Mouse (Mus musculus): ENCODE results near the gene Nenf. TPM values are rescaled to one million over a fixed set of nuclear protein-coding genes. Genes with fewer than 3 reads are reported as not detected.

Nenf gene
- polyA plus RNA-seq, 1 experiment from 2014 or later = 87.3 TPM

DNA sequence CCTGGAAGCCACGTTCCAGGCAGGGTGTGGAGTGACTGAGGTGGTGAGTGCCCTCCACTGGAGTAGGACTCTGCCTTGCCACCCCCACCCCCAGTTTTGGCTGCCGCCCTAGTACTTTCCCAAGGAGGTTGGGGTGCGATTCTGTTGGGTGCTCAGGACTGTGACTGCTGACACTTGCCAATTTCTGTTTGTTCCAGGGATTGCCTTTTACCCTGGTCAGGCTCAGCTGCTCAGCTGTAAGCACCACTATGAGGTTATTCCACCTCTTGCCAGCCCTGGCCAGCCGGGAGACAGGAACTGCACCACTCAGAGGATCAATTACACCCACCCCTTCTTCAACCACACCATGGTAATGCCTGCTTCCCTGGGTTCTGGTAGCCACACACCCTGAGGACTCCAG, 22.5 kb upstream of the Nenf start:
- whole genome bisulfite sequencing = 88% methylated on average over 4 of the region's 4 CpGs
- Histone ChIP-seq H3K27ac (no peak overlapping the region), H3K4me2 (replicated peaks) (no peak overlapping the region), H3K9ac (no peak overlapping the region), H3K9me3 (replicated peaks) (no peaks in the 10 kb centered on the region), H3K4me3 (no peak overlapping the region), H3K27me3 (no peaks in the 10 kb centered on the region), H3K36me3 (peaks cover 83% of the 10 kb centered on the region), H3K4me1 (no peaks in the 10 kb centered on the region)
- ATAC-seq (ENCODE audit: low FRiP score) = no peak

DNA sequence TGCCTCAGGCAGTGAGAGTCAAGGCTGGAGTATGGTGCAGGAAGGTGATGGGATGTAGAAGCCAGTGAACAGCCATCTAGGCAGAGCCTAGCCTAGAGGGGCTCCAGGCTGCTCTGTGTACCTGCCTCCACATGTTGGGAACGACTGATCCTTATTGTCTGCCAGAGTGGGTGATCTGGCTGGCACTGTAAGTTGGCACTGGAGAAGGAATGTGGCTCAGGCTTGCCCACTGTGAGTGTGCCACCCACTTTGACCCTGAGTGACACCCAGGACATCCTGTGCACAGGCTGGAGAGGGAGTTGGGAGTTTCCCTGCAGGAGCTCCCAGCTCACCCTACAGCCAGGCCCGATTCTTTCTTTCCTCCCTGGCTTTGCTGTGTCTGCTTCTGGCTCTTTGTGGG, 21.9 kb upstream of the Nenf start:
- Histone ChIP-seq H3K4me3 (no peak overlapping the region), H3K27me3 (no peaks in the 10 kb centered on the region), H3K36me3 (peaks cover 77% of the 10 kb centered on the region)

DNA sequence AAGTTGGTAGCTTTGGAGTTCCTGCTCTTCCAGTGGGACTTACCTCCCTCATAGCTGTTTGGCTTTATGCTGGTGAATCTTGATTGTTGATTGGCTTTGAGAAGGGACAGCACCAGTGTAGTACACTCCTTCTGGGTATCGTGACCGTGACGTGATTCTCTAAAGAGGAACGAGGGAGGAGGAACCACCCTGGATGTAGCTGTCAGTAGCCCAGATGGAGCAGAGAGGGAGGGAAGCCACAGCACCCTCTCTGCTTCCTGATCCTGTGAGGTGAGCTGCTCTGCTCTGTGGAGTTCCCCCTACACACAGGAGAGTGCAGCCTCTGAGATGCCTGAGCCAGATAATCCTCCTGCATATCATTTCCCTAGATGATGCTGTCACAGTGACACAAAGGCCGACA, 16.5 kb upstream of the Nenf start:
- H3K27me3 ChIP-seq = no peaks in the 10 kb centered on the region
- no peaks in the 10 kb centered on the region for H3K9me3 ChIP-seq (replicated peaks)
- ATAC-seq (ENCODE audit: low FRiP score) = no peak
- peaks cover 61% of the 10 kb centered on the region for H3K36me3 ChIP-seq
- H3K9ac ChIP-seq = no peak overlapping the region
- 80% methylated on average over 5 of the region's 5 CpGs for WGBS
- H3K4me3 ChIP-seq = no peak overlapping the region
- H3K4me2 ChIP-seq (replicated peaks) = no peak overlapping the region
- H3K4me1 ChIP-seq = no peaks in the 10 kb centered on the region
- no peak overlapping the region for H3K27ac ChIP-seq

More for the DNA sequence above, 21.9 kb upstream of the Nenf start:
- no peak overlapping the region for H3K4me2 ChIP-seq (replicated peaks)
- 87% methylated on average over 2 of the region's 2 CpGs for WGBS
- no peaks in the 10 kb centered on the region for H3K9me3 ChIP-seq (replicated peaks)
- no peak for ATAC-seq (ENCODE audit: low FRiP score)
- no peak overlapping the region for H3K9ac ChIP-seq
- no peak overlapping the region for H3K27ac ChIP-seq
- H3K4me1 ChIP-seq = no peaks in the 10 kb centered on the region

DNA sequence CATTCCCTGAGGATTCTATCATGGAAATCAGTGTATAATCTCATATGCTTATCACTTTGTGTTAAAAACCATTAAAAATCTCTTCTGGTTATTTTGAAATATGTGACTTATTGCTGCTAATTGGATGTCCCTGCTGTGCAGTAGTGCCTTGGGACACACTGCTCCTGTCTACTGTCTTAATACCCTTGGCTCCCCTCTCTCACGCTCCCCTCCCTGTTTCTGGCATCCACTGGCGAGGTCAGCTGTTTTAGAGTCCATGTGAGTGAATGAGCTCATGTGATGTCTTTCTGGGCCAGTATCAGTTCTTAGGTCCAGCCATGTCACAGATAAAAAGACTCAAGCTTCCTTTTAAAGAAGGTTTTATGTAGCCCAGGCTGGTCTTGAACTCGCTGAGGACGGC, 12.4 kb upstream of the Nenf start:
- no peaks in the 10 kb centered on the region for H3K27me3 ChIP-seq
- 87% methylated on average over 4 of the region's 4 CpGs for WGBS
- H3K9me3 ChIP-seq (replicated peaks) = no peaks in the 10 kb centered on the region
- H3K27ac ChIP-seq = no peak overlapping the region
- H3K4me2 ChIP-seq (replicated peaks) = no peak overlapping the region
- peaks cover 25% of the 10 kb centered on the region for H3K4me1 ChIP-seq
- H3K4me3 ChIP-seq = no peak overlapping the region
- ATAC-seq (ENCODE audit: low FRiP score) = no peak
- H3K9ac ChIP-seq = no peak overlapping the region
- H3K36me3 ChIP-seq = peaks cover 38% of the 10 kb centered on the region

DNA sequence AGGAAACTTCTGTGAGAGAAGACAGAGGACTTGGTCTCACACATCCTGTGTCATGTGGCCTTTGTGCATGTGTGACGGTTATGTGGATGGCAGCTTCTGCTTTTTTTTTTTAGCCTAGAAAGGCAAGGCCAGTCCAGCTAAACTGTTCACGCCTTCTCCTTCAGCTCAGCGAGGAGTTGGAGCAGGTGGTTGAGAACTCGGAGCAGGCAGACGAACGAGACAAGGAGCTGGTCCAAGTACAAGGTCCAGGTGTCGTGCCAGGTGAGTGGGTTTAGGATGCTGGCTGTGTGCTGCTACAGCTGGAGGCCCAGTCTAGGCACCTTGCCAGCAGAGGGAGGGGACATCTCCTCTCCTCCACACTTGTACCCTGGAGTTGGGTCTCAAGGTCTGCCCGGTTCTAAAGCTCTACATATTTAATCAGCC, 10.0 kb upstream of the Nenf start:
- 83% methylated on average over 8 of the region's 8 CpGs for WGBS
- Histone ChIP-seq H3K4me3 (no peak overlapping the region), H3K27ac (no peak overlapping the region), H3K9me3 (replicated peaks) (no peaks in the 10 kb centered on the region), H3K9ac (no peak overlapping the region; the same call in 1 of the 2 replicates), H3K4me1 (peaks cover 25% of the 10 kb centered on the region), H3K36me3 (peaks cover 23% of the 10 kb centered on the region), H3K4me2 (replicated peaks) (peak overlapping the region; percentile 92), H3K27me3 (no peaks in the 10 kb centered on the region)
- no peak for ATAC-seq (ENCODE audit: low FRiP score)

DNA sequence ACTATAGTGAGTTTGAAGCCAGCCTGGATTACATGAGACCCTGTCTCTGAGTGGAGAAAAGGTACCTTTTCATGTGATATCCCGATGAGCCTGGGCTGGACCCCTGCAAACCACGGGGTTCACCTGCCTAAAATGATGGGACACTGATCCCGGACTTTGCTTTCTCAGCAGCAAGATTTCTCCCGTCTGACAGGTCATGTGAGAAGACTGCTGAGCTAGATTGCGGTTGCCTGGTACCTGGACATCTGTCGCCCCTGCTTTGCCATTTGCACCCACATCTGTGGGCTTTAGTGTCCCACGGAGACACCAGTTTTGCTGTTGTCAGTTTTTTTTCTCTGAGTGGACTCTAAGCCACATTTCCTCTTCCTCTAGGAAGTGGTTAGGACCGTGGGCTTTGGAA, 9.3 kb upstream of the Nenf start:
- WGBS = 83% methylated on average over 8 of the region's 8 CpGs
- Histone ChIP-seq H3K36me3 (peaks cover 15% of the 10 kb centered on the region), H3K9ac (peak overlapping the region; percentile 90), H3K4me2 (replicated peaks) (peak overlapping the region; percentile 92), H3K27me3 (no peaks in the 10 kb centered on the region), H3K9me3 (replicated peaks) (no peaks in the 10 kb centered on the region), H3K4me1 (peaks cover 25% of the 10 kb centered on the region), H3K4me3 (0 out of 2 replicates have a peak overlapping the region, but pooled peaks have one; percentile 82), H3K27ac (no peak overlapping the region)
- ATAC-seq (ENCODE audit: low FRiP score) = no peak

DNA sequence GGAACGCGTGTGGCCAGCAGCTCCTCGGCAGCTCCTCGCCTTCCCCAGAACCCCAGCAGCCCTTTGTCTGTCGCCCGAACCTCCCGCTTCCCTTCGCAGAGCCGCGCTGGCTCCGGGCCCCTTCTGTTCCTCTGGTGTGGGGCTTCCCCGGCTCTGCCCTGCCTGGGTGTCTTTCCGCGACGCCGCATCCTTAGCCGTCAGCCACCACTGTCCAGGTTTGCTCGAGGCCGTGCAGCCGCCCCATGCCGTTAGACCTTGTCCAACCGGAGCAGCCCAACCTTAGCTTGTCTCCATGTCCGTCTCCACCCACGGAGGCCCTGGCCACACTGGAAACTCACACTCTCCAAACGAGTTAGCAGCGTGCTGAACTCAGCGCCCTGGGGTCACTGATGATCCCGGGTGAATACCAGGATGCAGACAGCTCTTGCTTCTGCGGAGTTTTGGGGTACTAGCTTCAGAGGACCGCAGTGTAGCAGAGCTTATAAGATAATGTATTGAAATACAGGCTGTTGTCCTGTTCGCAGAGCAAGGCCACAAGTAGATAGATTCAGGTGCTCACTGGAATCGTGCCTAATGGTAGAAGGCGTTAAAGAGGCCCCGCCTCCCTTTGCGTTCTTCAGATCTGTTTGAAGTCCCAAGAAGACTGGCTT, 8.4 kb upstream of the Nenf start:
- WGBS = 1% methylated on average over 35 of the region's 35 CpGs
- peak; percentile 81 for ATAC-seq (ENCODE audit: low FRiP score)
- Histone ChIP-seq H3K4me2 (replicated peaks) (peak overlapping the region; percentile 92), H3K4me3 (peak overlapping the region; percentile 82), H3K9ac (peak overlapping the region; percentile 90), H3K27me3 (no peaks in the 10 kb centered on the region), H3K4me1 (peaks cover 25% of the 10 kb centered on the region), H3K9me3 (replicated peaks) (no peaks in the 10 kb centered on the region), H3K36me3 (peaks cover 9% of the 10 kb centered on the region), H3K27ac (peak overlapping the region; percentile 76)

DNA sequence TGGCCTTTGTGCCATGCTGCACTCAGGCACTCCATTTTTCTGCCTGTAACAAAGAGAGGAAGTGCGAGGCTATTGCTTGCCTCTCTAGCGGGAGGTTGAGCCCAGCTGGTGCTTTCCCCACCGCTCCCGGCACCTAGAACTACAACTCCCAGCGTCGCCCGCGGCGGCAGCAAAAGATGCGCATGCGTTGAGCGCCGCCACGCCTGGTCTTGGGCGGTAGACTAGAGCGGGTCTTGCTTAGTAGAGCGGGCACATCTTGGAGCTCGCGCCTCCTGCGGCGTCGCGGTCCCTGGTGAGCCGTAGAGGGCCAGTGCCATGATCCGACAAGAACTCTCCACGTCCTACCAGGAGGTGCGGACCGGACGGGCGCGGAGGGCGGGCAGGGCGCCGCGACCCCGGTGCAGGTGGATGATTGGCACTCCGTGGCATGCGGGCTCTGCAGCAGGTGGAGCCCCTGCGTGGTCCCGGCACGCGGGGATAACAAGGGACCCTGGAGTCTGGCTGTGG, 7.8 kb upstream of the Nenf start, which contains the start of gene Tmem206:
Tmem206 (plus strand) TSS at position 187 of the 507 bp plus-strand sequence.
- peaks cover 25% of the 10 kb centered on the region for H3K4me1 ChIP-seq
- WGBS = under 1% methylated on average over 40 of the region's 42 CpGs
- peak within 1 kb of the TSS; percentile 82 for H3K4me3 ChIP-seq
- H3K36me3 ChIP-seq = peaks cover 4% of the 10 kb centered on the region
- ATAC-seq (ENCODE audit: low FRiP score) = peak; percentile 96
- peak within 1 kb of the TSS; percentile 92 for H3K4me2 ChIP-seq (replicated peaks)
- peak within 1 kb of the TSS; percentile 76 for H3K27ac ChIP-seq
- no peaks in the 10 kb centered on the region for H3K9me3 ChIP-seq (replicated peaks)
- peak within 1 kb of the TSS; percentile 90 for H3K9ac ChIP-seq
- H3K27me3 ChIP-seq = no peaks in the 10 kb centered on the region

DNA sequence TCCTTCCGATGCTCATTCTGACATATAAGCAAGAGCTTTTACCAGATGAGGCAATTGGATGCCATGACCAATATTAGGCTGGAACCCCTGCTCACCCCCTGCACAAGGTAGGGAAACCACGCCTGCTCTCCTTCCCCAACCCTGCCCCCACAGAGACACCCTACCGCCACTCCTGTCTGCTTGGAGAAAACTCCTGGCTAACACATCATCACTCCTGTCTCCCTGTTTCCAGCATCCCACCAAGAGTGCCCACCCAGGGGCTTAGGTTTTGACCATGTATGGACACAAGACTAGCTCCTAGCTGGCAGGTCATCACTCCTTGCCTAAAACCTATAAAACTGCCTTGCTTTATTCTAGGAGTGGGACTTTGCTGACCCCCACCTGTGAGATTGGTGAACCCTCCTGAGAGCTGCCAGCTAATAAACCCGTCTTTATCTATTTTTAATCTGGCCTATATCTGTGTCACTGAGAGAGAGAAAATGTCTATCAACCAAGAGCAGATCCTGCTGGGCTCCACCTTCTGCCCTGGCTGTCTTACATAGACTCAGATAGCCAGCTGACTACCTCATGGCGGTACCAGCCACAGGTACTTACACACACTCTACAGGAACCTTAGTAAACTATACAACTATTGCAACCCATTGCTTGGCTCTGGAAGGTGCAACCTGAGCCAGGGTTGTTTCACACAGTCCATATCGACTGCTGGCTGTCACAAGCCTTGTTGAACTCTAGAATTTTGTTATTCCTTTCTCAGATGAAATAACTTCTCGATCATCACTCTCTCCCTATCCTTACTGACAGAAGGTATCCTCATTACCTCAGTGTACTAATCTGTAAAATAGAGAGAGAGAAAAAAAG, 7.0 kb upstream of the Nenf start:
- Histone ChIP-seq H3K27me3 (no peaks in the 10 kb centered on the region), H3K9me3 (replicated peaks) (no peaks in the 10 kb centered on the region), H3K36me3 (peaks cover 4% of the 10 kb centered on the region; the same call in 1 of the 2 replicates), H3K27ac (peak overlapping the region; percentile 69), H3K4me3 (no peak overlapping the region), H3K4me2 (replicated peaks) (peak overlapping the region; percentile 92; the same call in 1 of the 2 replicates), H3K9ac (peak overlapping the region; percentile 90; the same call in 1 of the 2 replicates), H3K4me1 (peaks cover 25% of the 10 kb centered on the region)
- 87% methylated on average over 7 of the region's 7 CpGs for WGBS
- peak; percentile 18; the same call in 1 of the 2 replicates for ATAC-seq (ENCODE audit: low FRiP score)

DNA sequence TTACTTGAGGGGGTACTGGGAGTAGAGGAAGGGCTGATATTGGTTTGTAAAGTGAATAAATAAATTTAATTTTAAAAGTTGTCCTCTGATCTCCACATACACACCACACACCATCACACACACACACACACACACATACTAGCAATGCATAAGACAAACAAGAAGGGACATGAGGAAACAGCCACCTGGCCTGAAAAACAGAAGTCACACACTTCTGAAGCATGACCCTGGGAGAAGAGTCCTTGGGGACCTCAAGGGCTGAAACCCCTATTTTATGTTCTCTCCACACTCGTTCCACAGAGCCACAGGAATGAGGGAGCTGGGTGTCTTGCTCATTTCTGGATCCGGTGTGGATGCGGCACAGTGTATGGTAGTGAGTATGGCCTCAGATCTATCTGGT, 5.4 kb upstream of the Nenf start:
- no peak overlapping the region for H3K9ac ChIP-seq
- ATAC-seq (ENCODE audit: low FRiP score) = no peak
- H3K4me3 ChIP-seq = no peak overlapping the region
- no peaks in the 10 kb centered on the region for H3K9me3 ChIP-seq (replicated peaks)
- peaks cover 21% of the 10 kb centered on the region for H3K4me1 ChIP-seq
- no peak overlapping the region for H3K4me2 ChIP-seq (replicated peaks)
- 88% methylated on average over 3 of the region's 3 CpGs for WGBS
- H3K36me3 ChIP-seq = 0 out of 2 replicates have a peak, but pooled peaks cover under 1% of the 10 kb centered on the region
- no peaks in the 10 kb centered on the region for H3K27me3 ChIP-seq
- no peak overlapping the region for H3K27ac ChIP-seq

DNA sequence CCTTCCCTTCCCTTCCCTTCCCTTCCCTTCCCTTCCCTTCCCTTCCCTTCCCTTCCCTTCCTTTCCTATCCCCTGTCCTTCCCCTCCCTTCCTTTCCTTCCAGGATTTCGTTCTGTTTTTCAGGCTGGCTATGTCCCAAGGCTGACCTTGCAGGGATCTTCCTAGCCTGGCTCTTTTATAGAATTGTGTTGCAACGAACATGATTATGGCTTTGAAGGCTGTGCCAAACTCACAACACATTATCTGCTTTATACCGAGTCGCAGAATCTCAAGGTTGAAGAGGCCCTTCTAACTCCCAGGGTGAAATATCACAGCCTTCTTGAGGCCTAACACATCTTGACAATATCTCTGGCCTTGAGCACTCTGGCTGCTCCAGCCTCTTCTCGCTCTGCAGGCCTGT, 692 bp upstream of the Nenf start:
- 71% methylated on average over 5 of the region's 5 CpGs for WGBS
- Histone ChIP-seq H3K4me3 (no peak overlapping the region), H3K27ac (no peak overlapping the region), H3K9ac (no peak overlapping the region), H3K4me2 (replicated peaks) (no peak overlapping the region), H3K4me1 (peaks cover 7% of the 10 kb centered on the region), H3K27me3 (no peaks in the 10 kb centered on the region), H3K36me3 (no peaks in the 10 kb centered on the region), H3K9me3 (replicated peaks) (no peaks in the 10 kb centered on the region)
- ATAC-seq (ENCODE audit: low FRiP score) = no peak

DNA sequence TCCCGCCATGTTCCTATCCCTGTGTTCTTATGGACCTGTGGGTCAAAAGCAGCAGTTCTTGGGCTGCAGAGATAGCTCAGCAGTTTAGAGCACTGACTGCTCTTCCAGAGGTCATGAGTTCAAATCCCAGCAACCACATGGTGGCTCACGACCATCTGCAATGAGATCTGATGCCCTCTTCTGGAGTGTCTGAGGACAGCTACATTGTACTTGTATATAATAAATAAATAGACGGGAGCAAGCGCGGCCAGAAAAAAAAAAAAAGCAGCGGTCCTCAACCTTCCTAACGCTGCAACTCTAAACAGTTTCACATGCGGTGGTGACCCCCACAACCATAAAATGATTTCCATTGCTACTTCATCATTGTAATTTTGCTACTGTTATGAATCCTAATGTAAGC, 1.2 kb downstream of the Nenf start:
- ATAC-seq (ENCODE audit: low FRiP score) = no peak
- no peak overlapping the region for H3K27ac ChIP-seq
- H3K4me3 ChIP-seq = peak overlapping the region; percentile 55; the same call in 1 of the 2 replicates
- 86% methylated on average over 8 of the region's 8 CpGs for WGBS
- no peaks in the 10 kb centered on the region for H3K9me3 ChIP-seq (replicated peaks)
- no peaks in the 10 kb centered on the region for H3K36me3 ChIP-seq
- no peak overlapping the region for H3K9ac ChIP-seq
- peak overlapping the region; percentile 74 for H3K4me2 ChIP-seq (replicated peaks)
- peaks cover 14% of the 10 kb centered on the region for H3K4me1 ChIP-seq
- no peaks in the 10 kb centered on the region for H3K27me3 ChIP-seq

All from hindbrain, embryonic 12.5 days (tissue).